Mouse (Mus musculus) thymus, postnatal 14 days (tissue): ENCODE measurements around the gene Oaz2.
"Not testable (repeated sequence)": the region's sequence is repeated elsewhere in the genome, so short reads cannot be mapped to it uniquely, and the experiment has no call there.

Source experiments
- DNase-seq: peaks from one replicate; pipeline ENCODE4 v3.0.0; 2021

Gene Oaz2

DNA sequence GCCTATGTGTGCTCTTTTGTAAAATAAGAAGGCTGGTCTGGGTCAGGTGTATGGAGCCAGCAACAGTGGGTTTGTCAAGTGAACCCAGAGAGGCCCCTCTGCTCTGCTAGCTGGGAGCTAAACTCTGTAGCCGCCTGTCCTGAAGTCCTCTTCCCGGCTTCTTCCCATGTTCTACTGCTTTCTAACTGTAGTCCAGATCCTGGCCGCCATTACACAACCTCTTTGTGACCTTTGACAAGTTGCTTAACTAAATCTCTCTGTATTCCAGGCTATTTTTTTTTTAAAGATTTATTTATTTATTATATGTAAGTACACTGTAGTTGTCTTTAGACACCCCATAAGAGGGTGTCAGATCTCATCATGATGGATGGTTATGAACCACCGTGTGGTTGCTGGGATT lies 14.1 kb upstream of the Oaz2 start:
- no peak for DNase-seq

DNA sequence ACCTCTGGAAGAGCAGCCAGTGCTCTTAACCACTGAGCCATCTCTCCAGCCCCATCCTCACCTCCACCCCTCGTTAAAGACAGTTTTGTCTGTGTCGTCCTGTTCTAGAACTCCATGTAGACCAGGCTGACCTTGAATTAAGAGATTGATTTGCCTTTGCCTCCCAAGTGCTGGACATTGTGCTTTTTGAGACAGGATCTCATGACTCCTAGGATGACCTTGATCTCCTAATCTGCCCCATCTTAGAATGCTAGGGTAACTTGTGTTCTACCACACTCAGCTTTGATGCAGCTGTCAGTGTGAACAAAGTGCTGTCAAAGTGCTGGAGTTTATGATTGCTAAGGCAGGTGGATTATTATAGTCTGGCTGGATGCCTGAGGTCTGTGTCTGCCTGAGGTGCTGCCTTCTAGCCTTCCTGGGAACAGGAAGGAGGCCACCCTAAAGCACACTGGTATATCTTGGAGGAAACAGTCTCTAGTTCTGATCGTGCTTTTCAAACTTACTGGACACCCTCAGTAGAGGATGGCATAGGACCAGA lies 13.0 kb upstream of the Oaz2 start:
- no peak for DNase-seq

DNA sequence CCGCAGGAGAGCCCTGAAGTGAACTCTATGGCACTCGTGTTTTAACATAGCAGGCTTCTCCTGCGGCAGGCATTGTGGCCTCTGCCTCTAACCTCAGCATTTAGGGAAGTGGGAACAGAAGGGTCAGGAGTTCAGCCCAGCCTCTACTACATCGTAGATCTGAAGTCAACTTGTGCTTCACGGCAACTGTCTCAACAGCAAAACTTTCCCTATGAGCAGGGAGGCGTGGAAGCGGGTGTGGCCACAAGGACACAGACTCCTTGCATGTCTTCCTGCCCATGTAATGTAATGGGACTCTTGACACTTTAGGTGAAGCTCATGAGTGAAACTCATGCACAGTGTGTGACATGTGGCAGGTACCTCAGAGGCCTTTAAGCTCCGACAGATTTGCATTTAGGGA lies 12.3 kb upstream of the Oaz2 start:
- DNase-seq: peak; percentile 29

DNA sequence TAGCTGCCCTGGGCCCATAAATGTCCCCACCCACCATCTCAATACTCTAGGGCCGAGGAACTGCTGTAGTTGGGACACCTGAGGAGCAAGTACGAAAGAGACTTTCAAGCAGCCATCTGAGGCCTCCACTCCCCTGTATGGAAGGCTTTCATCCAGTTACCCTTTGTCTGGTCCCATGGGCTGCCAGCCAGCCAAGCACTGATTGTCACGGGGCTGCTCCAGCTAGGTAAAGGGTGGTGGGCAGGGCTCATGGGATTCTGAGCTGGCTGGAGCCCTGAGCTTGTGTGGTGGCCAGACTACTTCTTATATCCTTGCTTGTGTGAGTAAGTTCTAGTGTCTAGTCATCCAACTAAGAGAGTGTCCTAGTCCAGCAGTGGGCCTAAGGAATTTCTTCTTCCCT lies 10.6 kb upstream of the Oaz2 start:
- DNase-seq: no peak

DNA sequence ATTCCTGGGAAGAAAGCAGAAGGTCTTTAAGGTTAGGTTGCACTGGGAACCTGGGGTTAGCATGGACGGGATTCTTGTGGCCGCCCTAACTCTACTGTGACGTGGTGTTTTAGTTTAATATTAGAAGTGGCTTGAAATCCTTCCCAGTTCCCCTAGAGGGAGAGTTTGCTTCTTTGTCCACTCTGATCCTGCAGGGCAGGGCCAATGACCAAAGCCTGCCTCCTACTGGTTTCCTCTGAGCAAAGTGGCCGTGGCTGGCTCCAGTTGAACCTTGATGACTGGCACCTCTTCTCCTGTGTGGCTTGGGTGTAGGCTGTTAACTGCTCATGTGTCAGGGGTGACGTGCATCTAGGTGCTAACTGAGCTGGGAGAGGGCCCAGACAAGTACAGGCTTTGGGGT lies 6.8 kb upstream of the Oaz2 start:
- no peak for DNase-seq

DNA sequence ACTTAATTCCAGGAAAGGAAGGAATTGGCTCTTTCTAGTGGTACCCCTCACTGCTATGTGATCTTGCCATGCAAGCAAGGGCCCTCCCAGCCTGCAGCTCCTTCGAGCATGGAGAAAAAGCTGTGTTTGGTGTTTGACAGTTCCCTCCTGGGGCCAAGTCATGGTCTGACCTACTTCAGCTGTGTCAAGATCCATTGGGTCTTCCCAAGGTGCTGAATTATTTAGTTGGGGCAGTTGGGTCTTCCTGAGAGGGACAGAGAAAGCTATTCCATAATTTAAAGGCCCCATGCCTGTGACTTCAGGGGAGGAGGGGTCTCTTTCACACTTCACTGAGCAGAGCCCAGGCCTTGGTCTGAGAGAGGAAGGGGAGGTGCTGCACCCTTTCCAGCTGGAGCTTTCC lies 6.3 kb upstream of the Oaz2 start:
- no peak for DNase-seq

DNA sequence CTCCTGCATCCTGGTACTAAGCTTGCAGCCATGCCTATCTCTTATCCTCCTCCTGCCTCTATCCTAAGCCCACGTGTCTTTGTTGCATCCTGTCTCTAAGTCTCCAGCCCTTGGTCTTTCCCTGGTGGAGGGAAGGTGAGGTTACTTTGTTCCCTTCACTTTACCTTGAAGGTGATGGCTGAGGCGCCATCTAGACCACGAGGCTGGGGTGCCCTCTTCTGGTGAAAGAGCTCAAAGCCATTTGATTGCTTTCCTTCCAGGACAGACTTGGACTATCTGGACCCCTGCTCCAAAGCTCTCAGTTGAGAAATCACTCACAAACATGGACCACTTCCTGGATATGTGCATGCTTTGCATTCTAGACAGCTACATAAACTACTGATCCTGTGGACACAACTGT lies 3.6 kb upstream of the Oaz2 start:
- peak; percentile 75 for DNase-seq

DNA sequence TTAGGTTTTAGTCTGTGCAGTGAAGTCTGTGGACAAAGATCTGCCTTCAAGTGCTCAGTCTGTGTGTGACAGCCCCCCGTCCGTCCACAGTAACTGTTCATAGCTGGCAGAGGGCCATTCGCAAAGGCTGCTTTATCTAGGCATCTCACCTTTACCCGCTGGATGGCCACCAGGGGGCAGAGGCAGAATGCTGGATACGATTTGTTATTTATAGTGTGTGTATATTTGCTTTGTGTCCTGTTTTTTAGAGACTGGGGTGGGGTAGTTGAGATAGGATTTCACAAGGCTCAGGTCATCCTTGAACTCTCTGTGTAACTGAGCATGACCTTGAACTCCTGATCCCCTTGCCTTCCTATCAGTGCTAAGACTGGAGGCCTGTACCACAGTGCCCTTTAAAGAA lies 1.8 kb upstream of the Oaz2 start:
- peak; percentile 69 for DNase-seq

DNA sequence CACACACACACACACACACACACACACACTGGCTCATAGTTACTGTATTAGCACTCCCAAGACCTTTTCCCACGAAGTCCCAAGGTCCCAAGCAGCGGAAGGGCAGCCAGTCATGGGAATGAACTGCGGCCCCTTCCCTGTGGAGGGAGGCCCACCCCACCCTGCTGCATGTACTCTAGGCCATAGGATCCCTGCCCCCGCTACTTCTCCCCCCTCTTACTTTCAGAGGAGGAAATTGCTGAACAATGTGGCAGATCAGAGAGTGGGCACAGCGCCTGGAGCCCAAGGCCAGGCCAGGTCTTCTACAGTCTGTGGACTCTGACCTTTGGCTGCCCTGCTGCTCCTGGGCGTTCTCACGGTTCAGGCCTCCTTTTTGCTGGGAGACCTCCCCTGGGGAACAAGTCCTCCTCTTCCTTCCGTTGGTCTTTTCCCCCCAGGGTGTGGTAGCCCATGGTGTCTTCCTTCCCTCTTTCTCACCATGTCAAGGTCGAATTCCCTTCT lies 3.7 kb downstream of the Oaz2 start:
- no peak for DNase-seq

DNA sequence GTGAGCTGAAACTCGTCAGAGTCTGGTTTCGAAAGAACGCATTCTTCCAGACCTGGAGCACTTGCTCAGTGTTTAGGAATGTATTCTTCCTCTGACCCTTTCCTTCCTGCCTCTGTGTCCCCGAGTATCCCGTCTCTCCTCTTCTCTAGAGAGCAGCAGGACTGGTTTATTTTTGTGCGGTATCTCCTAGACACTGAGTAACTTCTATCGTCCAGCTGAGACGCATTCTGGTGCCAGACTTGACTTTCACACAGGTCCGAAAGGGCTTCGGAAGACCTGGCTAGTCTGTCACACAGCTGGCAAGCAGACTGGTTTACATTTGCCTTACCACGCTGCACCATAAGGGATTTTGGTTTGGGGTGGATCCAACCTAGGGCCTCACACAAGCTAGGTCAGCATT lies 5.2 kb downstream of the Oaz2 start:
- DNase-seq: no peak

DNA sequence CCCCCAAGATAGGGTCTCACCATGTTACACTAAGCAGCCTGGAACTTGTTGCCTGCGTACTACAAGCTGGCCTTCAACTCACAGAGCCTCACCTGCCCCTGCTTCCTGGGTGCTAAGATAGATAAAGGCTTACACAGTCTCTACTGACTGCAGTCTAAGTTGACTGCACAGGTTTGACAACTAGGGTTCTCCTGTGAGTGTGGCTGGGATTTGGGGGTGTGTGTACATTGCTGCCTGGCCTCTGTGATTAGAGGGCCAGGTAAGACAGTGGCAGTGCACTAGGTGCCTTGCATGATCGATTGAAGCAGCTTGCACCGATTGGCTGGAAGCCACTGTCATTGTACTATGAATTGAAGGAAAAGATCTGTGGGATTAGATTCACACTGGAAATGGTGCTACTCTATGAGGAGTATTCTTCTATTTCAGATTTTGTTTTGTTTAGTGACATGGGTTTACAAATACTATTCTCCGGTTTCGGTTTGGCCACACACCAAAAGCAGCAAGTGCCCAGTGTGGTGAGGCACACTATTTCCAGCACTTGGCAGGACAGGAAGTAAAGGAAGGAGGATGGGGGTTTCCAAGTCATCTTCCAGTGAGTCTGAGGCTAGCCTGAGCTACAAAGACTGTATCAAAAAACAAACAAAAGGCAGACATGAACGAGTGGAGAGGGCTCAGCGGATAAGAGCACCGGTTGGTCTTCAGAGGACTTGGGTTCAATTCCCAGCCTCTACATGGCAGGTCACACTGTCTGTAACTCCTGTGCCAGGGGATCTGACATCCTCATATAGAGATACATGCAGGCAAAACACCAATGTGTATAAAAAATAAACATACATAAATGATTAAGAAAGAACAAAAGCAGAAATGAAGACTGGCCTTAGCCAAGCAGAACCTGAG lies 7.9 kb downstream of the Oaz2 start:
- DNase-seq: peak; percentile 8

DNA sequence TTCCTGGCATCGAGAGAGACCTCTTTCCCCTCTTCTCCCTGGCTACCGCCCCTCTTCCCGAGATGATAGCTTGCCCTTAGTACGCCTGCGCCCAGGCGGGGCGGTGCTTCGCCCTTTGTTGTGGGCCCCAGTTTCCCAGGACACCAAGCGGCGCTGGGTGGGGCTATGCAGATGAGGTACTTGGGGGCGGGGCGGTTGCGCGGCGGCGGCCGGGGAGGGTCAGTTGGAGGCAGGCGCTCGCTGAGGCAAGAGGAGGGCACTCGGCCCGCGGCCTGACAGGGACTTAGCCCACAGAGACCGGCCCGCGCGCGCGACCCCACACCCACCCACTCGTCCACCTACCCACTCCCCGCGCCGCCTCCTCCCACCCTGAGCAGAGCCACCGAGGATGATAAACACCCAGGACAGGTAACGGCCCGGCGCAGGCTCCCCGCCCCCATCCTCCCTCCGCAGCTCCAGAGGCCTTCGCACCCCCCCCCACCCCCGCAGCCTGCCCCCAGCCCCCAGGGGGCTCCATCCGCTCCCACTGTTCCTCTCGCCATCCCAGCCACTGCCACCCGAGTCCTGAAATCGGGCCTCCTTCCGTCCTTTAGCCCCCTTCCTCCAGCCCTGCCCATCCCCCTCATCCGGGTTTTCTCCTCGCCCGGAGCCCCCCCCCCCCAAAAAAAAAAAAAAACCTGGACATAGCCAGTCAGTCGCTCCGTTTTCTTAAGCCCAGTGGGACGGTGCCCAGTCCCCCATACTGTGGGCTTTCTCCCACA lies 8.7 kb downstream of the Oaz2 start:
- peak; percentile 97 for DNase-seq

DNA sequence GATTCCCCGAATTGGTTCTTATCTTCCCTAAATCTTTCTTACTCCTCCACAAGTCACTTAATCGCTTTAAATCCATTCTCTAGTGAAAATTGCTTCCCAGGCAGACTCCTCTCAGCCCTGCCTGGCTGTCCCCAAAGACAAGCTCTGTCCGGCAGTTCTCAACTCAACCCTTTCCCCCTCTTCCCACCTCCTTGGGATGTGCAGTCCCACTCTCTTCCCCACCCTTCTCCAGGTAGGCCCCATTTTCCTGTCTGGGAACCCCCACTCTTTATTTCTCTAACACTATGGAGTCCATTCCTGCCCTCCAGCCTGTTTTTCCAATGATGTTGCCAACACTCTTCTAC lies 9.3 kb downstream of the Oaz2 start:
- DNase-seq: no peak

DNA sequence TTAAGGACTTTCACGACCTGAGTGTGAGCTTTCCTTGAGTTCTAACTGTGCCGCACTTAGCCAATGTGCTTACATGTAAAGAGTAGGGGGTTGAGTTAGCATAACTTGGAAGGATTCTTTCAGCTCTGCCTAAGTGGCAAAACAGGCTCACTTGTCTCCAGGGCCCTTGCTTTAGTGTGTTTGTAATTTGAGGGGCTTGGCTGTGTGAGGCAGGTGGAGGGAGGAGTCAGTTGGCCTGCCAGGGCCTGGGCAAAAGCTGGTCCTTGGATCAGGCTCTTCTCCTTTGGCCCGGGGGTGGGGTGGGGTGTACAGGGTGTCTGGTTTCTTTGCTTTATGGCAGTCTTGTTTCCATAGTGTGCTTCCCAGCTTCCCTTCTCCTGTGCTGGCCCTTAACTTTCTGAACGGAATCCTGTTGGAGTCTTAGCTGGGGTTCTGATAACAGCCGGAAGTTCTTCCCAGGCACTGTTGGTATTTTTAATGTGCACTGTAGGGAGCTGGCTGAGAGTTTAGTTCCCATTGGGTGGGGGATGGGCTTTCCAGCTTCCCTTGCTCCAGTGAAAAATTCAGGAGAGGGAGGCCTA lies 11.5 kb downstream of the Oaz2 start:
- DNase-seq: no peak

DNA sequence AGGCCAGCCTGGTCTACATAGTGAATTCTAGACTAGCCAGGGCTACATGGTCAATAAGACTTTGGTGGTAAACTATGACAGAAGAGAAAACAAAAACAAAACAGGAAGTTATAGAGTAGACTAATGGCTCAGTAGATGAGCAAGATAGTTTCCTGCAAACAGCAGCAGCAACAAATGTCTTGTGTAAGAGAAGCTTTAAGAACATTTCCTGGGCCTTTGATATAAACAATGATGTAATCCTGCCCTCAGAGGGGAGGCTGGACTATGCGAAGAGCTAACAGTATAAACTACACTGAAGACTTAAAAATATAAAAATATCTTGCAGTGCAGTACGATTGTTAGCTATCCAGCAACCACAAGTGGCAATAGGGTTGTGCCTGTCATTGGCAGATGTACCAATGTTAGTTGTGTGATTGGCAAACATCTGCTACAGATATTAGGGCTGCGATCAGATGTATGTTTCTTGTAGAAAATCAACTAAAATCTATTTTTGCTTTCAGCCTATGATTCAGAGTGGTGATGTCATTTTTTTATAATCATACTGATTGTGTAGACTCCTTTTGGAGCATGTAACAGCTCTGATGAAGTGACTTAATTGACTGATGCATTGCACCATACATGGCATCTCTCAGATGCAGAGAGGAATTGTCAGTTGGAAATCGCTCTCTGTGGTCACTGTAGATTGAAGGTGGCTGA lies 13.3 kb downstream of the Oaz2 start:
- DNase-seq: no peak

DNA sequence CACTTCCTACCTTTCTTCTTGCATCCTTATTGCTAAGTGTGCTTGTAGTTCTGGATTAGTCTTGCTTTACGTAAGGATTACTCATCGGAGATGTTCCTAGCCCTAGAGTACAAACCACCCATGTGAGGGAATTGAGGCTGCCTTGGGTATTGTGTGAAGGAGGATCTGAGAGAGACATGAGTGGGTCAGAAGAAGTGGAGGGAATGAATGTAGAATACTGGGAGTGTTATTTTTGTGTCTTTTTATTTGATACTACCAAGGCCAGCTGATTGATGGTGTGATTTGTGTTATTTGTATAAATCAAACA lies 13.8 kb downstream of the Oaz2 start:
- no peak for DNase-seq

DNA sequence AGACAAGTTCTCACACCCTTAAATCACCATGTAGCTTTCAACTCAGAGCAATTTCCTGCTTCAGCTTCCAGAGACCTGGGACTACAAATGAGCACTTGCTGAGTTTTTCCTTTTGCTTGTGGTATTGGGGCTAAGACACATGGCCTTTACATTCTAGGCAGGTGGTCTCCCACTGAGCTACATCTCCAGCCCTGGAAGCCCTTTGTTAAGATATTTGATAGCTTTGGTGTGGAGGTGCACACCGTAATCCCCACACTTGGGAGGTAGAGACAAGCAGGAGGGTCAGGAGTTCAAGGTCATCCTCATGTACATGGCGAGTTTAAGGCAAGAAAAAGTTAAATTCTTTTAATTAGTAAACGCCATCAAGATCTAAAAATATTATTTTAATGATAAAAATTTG lies 14.4 kb downstream of the Oaz2 start:
- no peak for DNase-seq

DNA sequence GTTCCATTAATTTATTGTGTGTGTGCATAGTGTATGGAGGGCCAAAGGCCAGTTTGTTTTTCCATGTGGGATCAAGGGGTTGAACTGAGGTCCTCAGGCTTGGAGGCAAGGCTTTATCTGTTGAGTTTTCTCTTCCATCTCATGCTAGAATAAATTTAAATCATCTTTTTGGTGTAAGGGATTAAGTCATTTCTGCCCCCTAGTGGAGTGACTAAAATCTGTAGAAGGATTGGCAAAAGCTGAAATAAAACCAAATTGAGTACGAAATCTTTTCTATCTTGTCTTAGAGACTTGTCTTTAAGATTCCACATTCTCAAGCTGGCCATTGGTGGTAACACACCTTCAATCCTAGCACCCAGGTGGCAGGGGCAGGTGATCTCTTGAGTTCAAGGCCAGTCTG lies 15.2 kb downstream of the Oaz2 start:
- peak; percentile 13 for DNase-seq

DNA sequence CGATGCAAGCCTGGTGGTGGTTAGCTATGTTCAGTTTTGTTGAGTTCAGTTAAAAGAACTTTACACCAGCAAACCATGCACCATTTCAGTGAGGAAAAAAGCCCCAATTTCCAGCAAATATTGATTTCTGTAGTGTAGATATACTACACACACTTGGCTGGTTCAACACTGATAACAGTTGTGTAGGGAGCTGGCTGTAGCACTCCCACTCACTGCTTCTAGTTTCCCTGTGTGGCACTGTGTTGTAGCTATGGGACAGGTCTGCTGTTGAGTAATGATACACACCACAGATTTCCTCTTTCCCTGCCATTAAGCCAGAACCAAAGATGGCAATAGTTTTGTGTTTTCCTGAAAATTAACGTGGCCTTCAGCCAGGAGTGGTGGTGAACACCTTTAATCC lies 16.9 kb downstream of the Oaz2 start:
- DNase-seq: no peak

DNA sequence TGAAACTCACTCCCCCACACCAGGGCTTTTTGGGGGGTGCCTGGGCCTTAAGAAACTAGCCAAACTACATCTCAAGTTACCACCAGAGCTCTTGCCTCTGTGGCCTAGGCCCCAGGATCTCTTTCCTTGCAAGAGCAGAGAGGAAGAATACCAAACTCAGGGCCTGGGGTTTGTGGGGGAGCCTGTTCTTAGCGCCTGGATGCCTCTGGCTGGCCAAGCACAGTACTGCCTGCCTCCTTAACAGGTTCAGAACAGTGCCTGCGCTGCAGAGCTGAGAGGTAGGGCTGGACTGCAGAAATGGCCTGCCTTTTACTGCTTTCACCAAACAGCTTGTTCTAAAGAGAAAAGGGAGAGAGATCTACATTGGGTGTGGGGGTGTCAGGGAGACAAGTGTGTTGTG lies 22.1 kb downstream of the Oaz2 start:
- DNase-seq: not testable (repeated sequence)

DNA sequence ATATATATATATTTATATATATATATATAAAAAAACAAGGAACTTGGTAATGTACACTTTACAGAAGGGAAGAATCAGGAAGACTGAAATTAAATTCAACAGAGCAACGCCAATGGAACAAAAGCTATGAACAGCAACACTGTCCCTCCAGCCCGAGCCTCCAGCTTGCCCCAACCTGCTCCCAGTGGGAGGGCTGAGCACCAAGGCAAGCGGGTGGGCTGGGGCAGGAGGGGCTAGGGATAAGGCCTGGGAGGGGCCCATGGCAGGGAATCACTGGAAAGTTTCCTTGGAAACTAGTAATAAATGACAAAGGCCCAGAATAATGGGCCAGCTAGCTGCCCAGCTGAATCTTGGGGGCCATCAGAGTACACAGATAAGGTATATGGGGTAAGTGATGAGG lies 24.7 kb downstream of the Oaz2 start:
- DNase-seq: no peak

DNA sequence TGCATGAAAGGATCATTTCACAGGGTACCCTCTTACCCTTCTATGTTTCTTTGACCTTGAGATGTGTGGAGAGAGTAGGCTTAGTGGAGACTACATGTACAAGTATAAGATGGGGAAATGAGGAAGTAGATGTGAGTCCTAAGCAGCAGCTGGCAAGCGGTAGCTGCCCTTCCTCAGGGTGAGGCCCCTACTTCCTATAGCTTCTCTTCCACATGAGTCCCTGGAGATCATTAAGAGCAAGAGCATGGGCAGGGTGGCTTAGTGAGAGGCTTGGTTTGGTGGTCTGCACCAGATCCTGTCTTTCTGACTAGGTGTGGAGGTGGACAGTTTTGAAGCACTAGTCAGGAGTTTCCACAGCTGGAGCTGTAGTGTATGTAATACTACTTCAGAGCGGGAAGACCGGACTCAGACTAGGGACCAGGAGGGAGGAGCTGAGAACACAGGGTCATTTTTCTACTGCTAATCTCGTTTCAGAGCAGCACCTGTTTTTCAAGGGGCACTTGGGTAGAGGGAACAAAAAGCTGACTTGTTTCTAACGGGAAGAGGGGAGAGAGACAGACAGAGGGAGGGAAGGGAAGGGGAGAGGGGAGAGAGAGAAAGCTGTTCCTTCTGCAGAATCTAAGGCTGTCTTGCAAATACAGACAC lies 25.3 kb downstream of the Oaz2 start:
- DNase-seq: no peak

DNA sequence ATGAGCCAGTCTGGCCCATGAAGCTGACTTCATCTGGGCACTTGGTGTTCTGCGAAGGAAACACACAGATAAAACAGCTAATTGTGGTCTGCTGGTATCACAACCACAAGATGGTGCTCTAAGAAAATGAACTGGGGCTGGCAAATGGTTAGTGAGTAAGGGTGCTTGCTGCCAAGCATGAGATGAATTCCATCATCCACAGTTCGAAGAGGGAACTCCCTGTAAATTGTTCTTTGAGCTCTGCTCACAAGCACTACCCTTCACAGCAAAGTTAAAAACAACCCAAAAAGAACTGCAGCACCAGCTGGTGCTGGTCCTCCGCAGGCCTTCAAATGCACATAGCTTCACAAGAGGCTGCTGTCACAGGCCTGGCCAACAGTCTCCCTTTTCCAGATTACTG lies 27.8 kb downstream of the Oaz2 start:
- DNase-seq: no peak
